Mouse (Mus musculus) embryo, embryonic 10 days (tissue): Measurements from ENCODE around the gene Qtrt2.

Experiments used
- DNase-seq: peaks from one replicate; pipeline ENCODE4 v3.0.0-alpha.2; 2015; ENCODE audit warnings: low spot score

Qtrt2 gene

DNA sequence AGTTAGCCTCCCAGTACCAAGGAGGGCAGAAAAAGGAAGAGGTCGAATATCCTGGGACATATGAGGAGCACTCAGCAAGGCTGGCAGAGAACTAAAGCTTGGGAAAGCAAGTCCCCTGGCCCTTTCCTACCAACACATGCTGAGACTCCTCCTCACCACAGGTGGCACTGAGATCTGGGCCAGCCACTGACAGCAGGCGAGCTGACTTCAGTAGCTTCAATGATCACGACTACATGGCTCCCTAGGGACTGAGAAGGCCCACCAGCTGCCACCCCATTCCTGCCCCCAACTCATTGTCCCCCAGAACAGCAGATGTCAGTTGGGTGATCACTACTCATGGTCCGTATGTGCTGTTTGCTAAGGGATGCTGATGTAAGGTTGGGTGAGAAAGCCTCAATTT lies 112.0 kb downstream of the Qtrt2 start:
- DNase-seq: no peak
